Mouse (Mus musculus): ENCODE measurements around the gene Pitpnc1.

DNA sequence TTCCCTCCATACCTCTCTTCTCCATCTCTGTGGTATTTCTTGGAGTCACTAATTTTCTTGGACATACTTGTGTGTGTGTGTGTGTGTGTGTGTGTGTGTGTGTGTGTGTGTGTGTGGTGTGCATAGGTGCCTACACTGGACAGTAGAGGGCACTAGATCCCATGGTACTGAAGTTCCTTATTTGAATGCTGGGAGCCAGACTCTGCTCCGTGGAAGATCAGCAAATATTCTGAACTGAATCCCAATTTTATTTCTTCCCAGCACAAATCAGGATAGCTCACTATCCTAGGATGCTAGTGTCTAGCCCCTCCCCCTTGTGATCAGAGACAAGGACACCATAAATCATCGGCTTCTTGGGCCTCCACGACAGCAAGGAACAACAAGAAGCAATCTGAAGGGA is 148.7 kb downstream of the Pitpnc1 start:
- no peak for TF ChIP-seq CTCF (IDR thresholded peaks at IDR 0.05; ENCODE audit: borderline replicate concordance, control insufficient read depth, extremely low read depth, insufficient read depth, low read length, poor library complexity)
- no peak for TF ChIP-seq POLR2A (IDR thresholded peaks at IDR 0.05; ENCODE audit: control insufficient read depth, extremely low read depth, insufficient read depth, low read length, poor library complexity)

Measured in thymus, adult 2 months (tissue).